Mouse (Mus musculus) heart, adult 2 months (tissue): ENCODE results near the gene Olfr187. TPM values are rescaled to one million over a fixed set of nuclear protein-coding genes. Genes with fewer than 3 reads are reported as not detected.
"Not testable (repeated sequence)": the region's sequence is repeated elsewhere in the genome, so short reads cannot be mapped to it uniquely, and the experiment has no call there.

Experiments
- DNase-seq, 2 experiments: peaks; one replicate each; pipeline ENCODE4 v3.0.0; 2021
- H3K27ac ChIP-seq: fragments of 200-600 bp; 2 replicates; pipeline ENCODE4 v1.8.1; 2022
- H3K27me3 ChIP-seq: fragments of 200-500 bp; 2 replicates; pipeline ENCODE4 v1.6.1; 2012; ENCODE audit warnings: mild to moderate bottlenecking, low read length, inconsistent platforms, mixed read lengths; ENCODE audit not compliant: control insufficient read depth, insufficient read depth
- H3K36me3 ChIP-seq: fragments of 200-500 bp; 2 replicates; pipeline ENCODE4 v1.6.1; 2012; ENCODE audit warnings: low read length, inconsistent platforms; ENCODE audit not compliant: control insufficient read depth, insufficient read depth
- H3K4me1 ChIP-seq: fragments of 200-500 bp; 2 replicates; pipeline ENCODE4 v1.6.1; 2011; ENCODE audit warnings: low read length; ENCODE audit not compliant: control insufficient read depth, insufficient read depth
- H3K4me3 ChIP-seq: fragments of 200-600 bp; 2 replicates; pipeline ENCODE4 v1.8.1; 2022
- H3K79me2 ChIP-seq: fragments of 200-500 bp; replicated peaks from 2 replicates; pipeline ENCODE4 v1.6.1; 2012; ENCODE audit warnings: mild to moderate bottlenecking, inconsistent platforms, low read length, moderate library complexity, mixed read lengths; ENCODE audit not compliant: control insufficient read depth, insufficient read depth
- H3K9ac ChIP-seq: fragments of 200-500 bp; 2 replicates; pipeline ENCODE4 v1.6.1; 2012; ENCODE audit warnings: low read depth, mild to moderate bottlenecking, control low read depth, inconsistent platforms, low read length, mixed read lengths
- CTCF ChIP-seq: fragments of 200-600 bp; IDR thresholded peaks from 2 replicates; pipeline ENCODE4 v1.8.1; 2022; ENCODE audit warnings: antibody characterized with exemption, mild to moderate bottlenecking, moderate library complexity
- EP300 ChIP-seq: fragments of 200-500 bp; IDR thresholded peaks from 2 replicates; pipeline ENCODE4 v1.6.1; 2011; ENCODE audit warnings: low read depth, low read length, control low read depth; ENCODE audit not compliant: insufficient read depth
- POLR2A ChIP-seq: fragments of 200-500 bp; IDR thresholded peaks from 2 replicates; pipeline ENCODE4 v1.6.1; 2011; ENCODE audit warnings: mild to moderate bottlenecking, low read depth, low read length, control low read depth; ENCODE audit not compliant: insufficient read depth
- WGBS: fragments of 180-500 bp; shearing (Covaris S2); methylation state at CpG from one replicate; pipeline ENCODE4 v1.1.7; 2018; 5-methylcytosine and 5-hydroxymethylcytosine counted together
- intact Hi-C: fragments of 180-260 bp; cut with DNase I; formaldehyde crosslinking; loops from one replicate; pipeline ENCODE4 v1.15.1; 2025
- long read RNA-seq: library from polyadenylated mRNA; stranded (forward); transcript quantifications from one replicate; pipeline ENCODE4 v2.0.0, GENCODE M21; 2021
- polyA plus RNA-seq: library from polyadenylated mRNA; depleted of rRNA; stranded (reverse); fragments of >200 nt; gene quantifications from 2 replicates; pipeline ENCODE4 v1.2.3, GENCODE M21; 2012; rRNA removed
- total RNA-seq, 2 experiments: library from RNA; stranded (reverse); gene quantifications; 2 replicates each; pipeline ENCODE4 v1.2.3; 2021

Gene Olfr187
- not detected for total RNA-seq
- not detected in 2 replicates for polyA plus RNA-seq
- long read RNA-seq = 0 reads

DNA sequence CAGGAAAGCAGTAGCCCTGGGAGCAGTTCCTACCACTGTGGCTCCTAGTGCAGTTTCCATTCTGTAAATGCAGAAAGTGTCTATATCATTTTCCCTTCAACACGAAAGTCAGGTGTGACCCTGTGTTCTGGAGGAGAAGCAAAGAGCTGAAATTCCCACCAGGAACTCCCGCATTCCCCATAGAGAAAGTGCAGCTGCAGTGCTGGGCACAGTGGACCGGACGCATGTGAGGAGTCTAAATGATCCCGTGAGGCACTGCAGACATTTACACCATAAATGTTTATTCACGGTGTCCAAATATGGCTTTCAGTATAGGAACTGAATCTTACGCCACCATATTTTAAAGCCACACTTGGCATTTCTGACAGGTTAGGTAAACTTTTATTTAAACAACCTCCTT lies at the start of gene Olfr187:
Gene Olfr187 (minus strand): TSS at position 58 of the 400 bp plus-strand sequence.
- intact Hi-C loops = no loop called here
- WGBS = 79% methylated on average over 7 of the region's 7 CpGs
- H3K27me3 ChIP-seq = no peaks in the 10 kb centered on the region
- H3K36me3 ChIP-seq = no peaks in the 10 kb centered on the region
- H3K4me3 ChIP-seq = no peak within 1 kb of the TSS
- no peak within 1 kb of the TSS for H3K9ac ChIP-seq
- no peak for DNase-seq
- no peak for TF ChIP-seq POLR2A
- TF ChIP-seq CTCF = no peak
- TF ChIP-seq EP300 = no peak
- H3K79me2 ChIP-seq = no peaks in the 10 kb centered on the region
- no peak within 1 kb of the TSS for H3K27ac ChIP-seq
- no peaks in the 10 kb centered on the region for H3K4me1 ChIP-seq

DNA sequence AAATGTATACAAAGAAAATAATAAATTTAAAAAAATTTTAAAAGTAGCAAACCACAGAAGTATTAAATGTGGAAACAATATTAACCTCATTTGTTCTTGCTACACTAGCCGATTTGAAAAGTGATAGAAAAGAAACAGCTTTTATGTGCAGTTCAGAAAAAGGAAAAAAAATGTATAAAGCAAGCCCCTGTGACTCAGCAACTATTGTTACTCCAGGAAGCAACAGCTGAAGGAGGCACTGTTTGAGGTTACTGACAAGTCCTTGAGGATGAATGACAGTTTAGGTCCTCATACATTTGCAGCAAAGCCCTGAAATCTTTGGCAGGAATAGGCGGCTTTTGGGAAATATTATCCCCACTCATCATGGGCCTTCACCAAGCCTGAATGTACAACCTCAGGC lies 41.5 kb upstream of the Olfr187 start:
- H3K36me3 ChIP-seq, H3K27me3 ChIP-seq, DNase-seq, H3K4me1 ChIP-seq, H3K27ac ChIP-seq, H3K9ac ChIP-seq, intact Hi-C loops, H3K79me2 ChIP-seq, H3K4me3 ChIP-seq: not testable (repeated sequence)
- WGBS = 62% methylated on average over 2 of the region's 2 CpGs

DNA sequence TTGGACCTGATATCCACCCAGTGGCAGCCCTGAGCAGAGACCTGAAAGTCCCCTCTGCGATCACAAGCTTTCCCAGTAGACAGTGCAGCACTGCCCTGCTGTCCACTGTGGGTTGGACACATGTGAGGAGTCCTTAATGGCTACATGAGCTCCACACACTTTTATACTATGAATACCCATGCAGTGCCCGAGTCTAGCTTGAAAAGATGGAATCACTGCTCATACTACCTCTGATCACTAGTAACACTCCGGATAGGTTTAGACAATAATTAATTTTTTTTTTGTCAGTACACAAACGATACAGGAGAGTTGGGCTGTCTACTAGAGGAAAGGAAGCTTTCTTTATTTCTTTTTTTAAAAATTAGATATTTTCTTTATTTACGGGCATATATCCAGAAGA lies 38.3 kb upstream of the Olfr187 start, which contains the start of gene Olfr190:
Gene Olfr190 (minus strand): TSS at position 101 of the 400 bp plus-strand sequence.
- no peaks in the 10 kb centered on the region for H3K27me3 ChIP-seq
- DNase-seq = no peak
- H3K27ac ChIP-seq = no peak within 1 kb of the TSS
- TF ChIP-seq POLR2A (no peak), EP300 (no peak), CTCF (no peak)
- no peak within 1 kb of the TSS for H3K4me3 ChIP-seq
- H3K79me2 ChIP-seq = no peaks in the 10 kb centered on the region
- no peaks in the 10 kb centered on the region for H3K36me3 ChIP-seq
- no peak within 1 kb of the TSS for H3K9ac ChIP-seq
- H3K4me1 ChIP-seq = no peaks in the 10 kb centered on the region
- 79% methylated on average over 5 of the region's 5 CpGs for WGBS
- intact Hi-C loops = no loop called here

DNA sequence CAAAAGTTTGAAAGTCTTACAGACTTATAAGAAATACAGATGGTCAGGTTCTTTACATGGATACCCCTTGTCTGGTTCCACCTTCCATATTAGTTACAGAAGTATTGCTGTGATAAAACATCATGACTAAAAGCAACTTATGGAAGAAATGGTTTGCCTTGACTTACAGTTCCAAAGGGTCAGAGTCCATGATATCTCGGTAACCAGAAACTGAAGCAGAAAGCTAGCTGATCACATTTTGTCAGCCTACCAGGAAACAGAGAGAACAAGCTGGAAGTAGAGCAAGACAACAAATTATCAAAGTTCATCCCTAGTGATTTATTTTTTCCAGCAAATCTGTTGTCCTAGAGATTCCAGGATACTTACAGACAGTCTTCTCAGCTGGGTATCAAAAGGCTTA lies 34.0 kb upstream of the Olfr187 start:
- no peaks in the 10 kb centered on the region for H3K79me2 ChIP-seq
- no peak overlapping the region for H3K4me3 ChIP-seq
- WGBS = 73% methylated on average over 1 of the region's 1 CpGs
- no peak for DNase-seq
- no peak overlapping the region for H3K27ac ChIP-seq
- no peaks in the 10 kb centered on the region for H3K36me3 ChIP-seq
- no peaks in the 10 kb centered on the region for H3K4me1 ChIP-seq
- no peak overlapping the region for H3K9ac ChIP-seq
- H3K27me3 ChIP-seq = no peaks in the 10 kb centered on the region
- intact Hi-C loops = no loop called here
- no peak for TF ChIP-seq CTCF
- no peak for TF ChIP-seq POLR2A
- TF ChIP-seq EP300 = no peak

- H3K9ac ChIP-seq = no peak overlapping the region
- no peak for DNase-seq
- H3K27ac ChIP-seq = no peak overlapping the region
- H3K4me1 ChIP-seq = no peaks in the 10 kb centered on the region
- no peaks in the 10 kb centered on the region for H3K27me3 ChIP-seq
- H3K36me3 ChIP-seq = no peaks in the 10 kb centered on the region
- H3K79me2 ChIP-seq = no peaks in the 10 kb centered on the region
- TF ChIP-seq EP300 (no peak), CTCF (no peak), POLR2A (no peak)
- no peak overlapping the region for H3K4me3 ChIP-seq
- intact Hi-C loops = no loop called here
Measured at GRCm38 (mm10) chr16:59071755-59072154, 32.2 kb upstream of the Olfr187 start.

GRCm38 (mm10) chr16:59062411-59062810 lies 22.8 kb upstream of the Olfr187 start:
- H3K4me1 ChIP-seq, H3K4me3 ChIP-seq, H3K79me2 ChIP-seq, H3K9ac ChIP-seq, intact Hi-C loops, H3K27me3 ChIP-seq, DNase-seq, H3K36me3 ChIP-seq, H3K27ac ChIP-seq: not testable (repeated sequence)
- WGBS = 25% methylated on average over 3 of the region's 3 CpGs

GRCm38 (mm10) chr16:59049286-59049685 lies 9.7 kb upstream of the Olfr187 start:
- H3K36me3 ChIP-seq, H3K9ac ChIP-seq, H3K4me1 ChIP-seq, DNase-seq, H3K27me3 ChIP-seq, intact Hi-C loops, H3K4me3 ChIP-seq, H3K27ac ChIP-seq, H3K79me2 ChIP-seq: not testable (repeated sequence)
- WGBS = 93% methylated on average over 2 of the region's 2 CpGs
